In genomic region chr8:9072724-9073123, GRCm38 (mm10) we compare ENCODE assay signal across 12 mouse cellular contexts.
"Had no signal": no experiment of that assay in that cellular context is flagged by ENCODE, and none has a peak within 500 bp of the region (broad histone marks: within the 10 kb centered on the region; RNA-seq: fewer than 3 reads in every experiment).

No protein-coding gene starts in this region.

- H3K27me3 ChIP-seq: lung, embryonic 15.5 days; megakaryocyte, embryonic 14.5 days; midbrain, embryonic 13.5 days; midbrain, embryonic 15.5 days; neural tube, embryonic 12.5 days; stomach, embryonic 15.5 days had no signal

- ATAC-seq: lung, postnatal 0 days; midbrain, embryonic 15.5 days had no signal

- DNase-seq: lung, postnatal 14 days; right cerebral cortex, postnatal 14 days; thymus, adult 2 months; thymus, postnatal 25 days; thymus, postnatal 4 days had no signal
